Mouse (Mus musculus) T-helper 17 cell (primary cell): ENCODE results near the gene Hoxa9.

Experiments
- in situ Hi-C, 2 experiments: fragments of 300-600 bp; cut with MboI, MseI; formaldehyde crosslinking; loops; 1 replicate in 1 of 2; 2 replicates in 1 of 2; pipeline ENCODE4 v1.15.1; 2025; ENCODE audit warnings: high pct_unique_total_duplicates in 2 of 2

Gene Hoxa9

GRCm38 (mm10) chr6:52186500-52186899 is 44.4 kb downstream of the Hoxa9 start:
- in situ Hi-C loops: no loop called here

- in situ Hi-C loops: no loop called here
Measured at GRCm38 (mm10) chr6:52185834-52186233, 45.1 kb downstream of the Hoxa9 start.

- in situ Hi-C loops: no loop called here
Measured at GRCm38 (mm10) chr6:52185222-52185621, 45.7 kb downstream of the Hoxa9 start.

- in situ Hi-C loops: no loop called here
Measured at GRCm38 (mm10) chr6:52184668-52185067, 46.2 kb downstream of the Hoxa9 start.

- in situ Hi-C loops: no loop called here
Measured at GRCm38 (mm10) chr6:52183311-52184080, 47.4 kb downstream of the Hoxa9 start.

GRCm38 (mm10) chr6:52182793-52183192 is 48.1 kb downstream of the Hoxa9 start:
- in situ Hi-C loops: no loop called here

- in situ Hi-C loops: no loop called here
Measured at GRCm38 (mm10) chr6:52182030-52182429, 48.9 kb downstream of the Hoxa9 start.

- in situ Hi-C loops: no loop called here
Measured at GRCm38 (mm10) chr6:52180726-52181125, 50.2 kb downstream of the Hoxa9 start.

GRCm38 (mm10) chr6:52180213-52180710 is 50.6 kb downstream of the Hoxa9 start:
- in situ Hi-C loops: no loop called here

GRCm38 (mm10) chr6:52179690-52180089 is 51.2 kb downstream of the Hoxa9 start:
- in situ Hi-C loops: loop anchor here in 1 of 2 experiments (10.0 kb wide), 1 partner anchor 1125 kb away; no protein-coding TSS in a partner anchor

- in situ Hi-C loops: loop anchor here in 1 of 2 experiments (10.0 kb wide), 1 partner anchor 1126 kb away; no protein-coding TSS in a partner anchor
Measured at GRCm38 (mm10) chr6:52178918-52179665, 51.8 kb downstream of the Hoxa9 start.

GRCm38 (mm10) chr6:52177806-52178205 is 53.1 kb downstream of the Hoxa9 start:
- in situ Hi-C loops: loop anchor here in 1 of 2 experiments (10.0 kb wide), 1 partner anchor 1127 kb away; no protein-coding TSS in a partner anchor

GRCm38 (mm10) chr6:52177061-52177735 is 53.7 kb downstream of the Hoxa9 start, which contains the start of gene 5730596B20Rik:
TSS of gene 5730596B20Rik (plus strand) at chr6:52177498.
- in situ Hi-C loops: loop anchor here in 1 of 2 experiments (10.0 kb wide), 1 partner anchor 1128 kb away; no protein-coding TSS in a partner anchor

GRCm38 (mm10) chr6:52176391-52176790 is 54.5 kb downstream of the Hoxa9 start:
- in situ Hi-C loops: loop anchor here in 1 of 2 experiments (10.0 kb wide), 1 partner anchor 1128 kb away; no protein-coding TSS in a partner anchor

GRCm38 (mm10) chr6:52175864-52176263 is 55.0 kb downstream of the Hoxa9 start:
- in situ Hi-C loops: loop anchor here in 1 of 2 experiments (10.0 kb wide), 1 partner anchor 1129 kb away; no protein-coding TSS in a partner anchor

GRCm38 (mm10) chr6:52174968-52175751 is 55.7 kb downstream of the Hoxa9 start:
- in situ Hi-C loops: loop anchor here in 1 of 2 experiments (10.0 kb wide), 1 partner anchor 1130 kb away; no protein-coding TSS in a partner anchor

GRCm38 (mm10) chr6:52173648-52174047 is 57.2 kb downstream of the Hoxa9 start:
- in situ Hi-C loops: loop anchor here in 1 of 2 experiments (10.0 kb wide), 1 partner anchor 1131 kb away; no protein-coding TSS in a partner anchor
